Mouse (Mus musculus): ENCODE results near the gene Zup1. TPM values are rescaled to one million over a fixed set of nuclear protein-coding genes. Genes with fewer than 3 reads are reported as not detected.
"Not testable (repeated sequence)": the region's sequence is repeated elsewhere in the genome, so short reads cannot be mapped to it uniquely, and the experiment has no call there.

Zup1 gene
- polyA plus RNA-seq (2015; fragmentation: Nextera tagmentation; extraction: Ambion mirVana): 21.2 and 21.7 TPM in 2 replicates

DNA sequence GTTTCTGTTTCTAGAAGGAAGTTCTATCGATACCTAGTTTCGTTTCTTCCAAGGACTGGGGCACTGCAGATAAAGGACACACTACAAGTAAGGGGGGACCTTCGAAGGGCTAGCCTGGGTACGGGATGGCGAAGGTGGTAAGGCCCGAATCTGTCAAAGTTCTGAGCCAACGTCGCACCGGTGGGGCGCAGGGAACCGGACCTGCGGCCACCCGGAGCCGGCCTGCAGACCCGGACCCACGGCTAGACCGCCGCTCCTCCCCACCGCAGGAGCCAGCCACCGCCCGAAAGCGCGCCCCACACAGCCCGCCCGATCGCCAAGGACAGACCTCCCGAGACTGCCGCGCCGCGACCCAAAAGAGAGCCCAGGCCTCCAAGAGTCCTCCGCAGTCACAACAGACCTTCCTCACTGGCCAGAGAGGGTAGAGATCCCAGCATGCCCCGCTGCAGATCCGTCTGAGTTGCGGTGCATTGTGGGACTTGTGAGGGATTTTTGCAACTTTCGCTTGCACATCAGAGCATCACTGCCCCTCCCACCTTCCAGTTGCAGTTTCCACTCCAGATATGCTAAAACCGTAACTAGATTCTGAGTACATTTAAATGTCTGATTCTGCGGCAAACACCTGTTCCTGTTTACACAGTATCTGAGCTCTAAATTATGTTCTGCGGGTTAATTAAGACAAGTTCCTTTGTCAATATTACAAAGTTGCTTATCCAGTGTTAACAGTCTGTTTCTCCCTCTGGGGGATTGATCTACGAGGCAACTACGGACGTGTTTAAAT, at the start of gene Zup1:
TSS of gene Zup1 (minus strand) at position 467 of the 781 bp plus-strand sequence.
- WGBS: 2% methylated on average over 42 of the region's 42 CpGs
- peak within 1 kb of the TSS; percentile 93 for H3K9ac ChIP-seq
- H3K4me1 ChIP-seq: peaks cover 6% of the 10 kb centered on the region; the same call in 1 of the 2 replicates
- H3K27ac ChIP-seq: peak within 1 kb of the TSS; percentile 82
- ATAC-seq (ENCODE audit: insufficient number of reproducible peaks, low FRiP score, low TSS enrichment, low read depth): peak; percentile 90
- H3K4me3 ChIP-seq: peak within 1 kb of the TSS; percentile 66
- H3K9me3 ChIP-seq: no peaks in the 10 kb centered on the region
- H3K27me3 ChIP-seq: no peaks in the 10 kb centered on the region
- H3K36me3 ChIP-seq: 0 out of 2 replicates have a peak, but pooled peaks cover 6% of the 10 kb centered on the region
- peak within 1 kb of the TSS; percentile 54 for H3K4me2 ChIP-seq

DNA sequence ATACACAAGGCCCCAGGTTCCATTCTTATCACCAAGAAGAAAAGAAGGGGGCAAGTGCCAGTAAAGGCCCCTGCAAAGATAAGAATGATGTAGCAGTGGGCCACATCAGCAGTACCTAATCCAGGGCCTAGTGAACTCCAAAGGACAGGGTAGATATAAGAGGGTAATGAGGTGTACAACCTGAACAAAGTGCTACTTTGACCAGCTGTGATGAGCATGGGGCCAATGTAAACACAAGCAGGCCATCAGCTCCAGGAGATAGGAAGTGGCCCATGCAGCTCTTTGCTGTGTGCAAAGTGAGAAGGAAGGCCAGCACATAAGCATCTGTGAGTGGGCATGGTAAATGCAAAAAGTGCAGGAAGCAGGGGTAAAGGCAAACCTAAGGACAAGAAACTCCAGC, 47.3 kb upstream of the Zup1 start:
- no peak overlapping the region for H3K9ac ChIP-seq
- H3K4me3 ChIP-seq: no peak overlapping the region
- no peak overlapping the region for H3K4me2 ChIP-seq
- H3K4me1 ChIP-seq: no peaks in the 10 kb centered on the region
- H3K36me3 ChIP-seq: peaks cover 66% of the 10 kb centered on the region
- ATAC-seq (ENCODE audit: insufficient number of reproducible peaks, low FRiP score, low TSS enrichment, low read depth): no peak
- no peaks in the 10 kb centered on the region for H3K9me3 ChIP-seq
- H3K27ac ChIP-seq: no peak overlapping the region
- no peaks in the 10 kb centered on the region for H3K27me3 ChIP-seq

DNA sequence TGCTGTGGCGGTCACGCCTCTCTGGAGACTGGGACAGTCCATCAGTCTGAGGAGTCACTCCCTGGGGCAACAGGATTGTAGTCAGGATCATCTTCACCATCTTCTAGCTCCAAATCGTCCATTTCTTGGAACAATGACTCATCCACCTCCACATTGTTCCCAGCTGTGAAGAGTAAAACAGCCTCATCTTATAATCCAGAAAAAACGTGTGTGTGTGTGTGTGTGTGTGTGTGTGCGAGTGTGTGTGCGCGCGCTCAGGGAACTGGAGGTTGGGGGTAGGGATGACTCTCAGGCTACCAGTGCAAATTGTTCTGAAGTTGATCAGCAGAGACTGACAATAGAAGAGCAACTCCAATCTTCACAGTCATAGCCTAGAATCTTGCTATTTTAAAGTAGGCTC, 45.6 kb upstream of the Zup1 start:
- H3K27me3 ChIP-seq; H3K4me2 ChIP-seq; ATAC-seq (ENCODE audit: insufficient number of reproducible peaks, low FRiP score, low TSS enrichment, low read depth); H3K4me3 ChIP-seq; H3K4me1 ChIP-seq; H3K27ac ChIP-seq; H3K9ac ChIP-seq; H3K9me3 ChIP-seq: not testable (repeated sequence)
- H3K36me3 ChIP-seq: peaks cover 66% of the 10 kb centered on the region
- 95% methylated on average over 6 of the region's 8 CpGs for WGBS

DNA sequence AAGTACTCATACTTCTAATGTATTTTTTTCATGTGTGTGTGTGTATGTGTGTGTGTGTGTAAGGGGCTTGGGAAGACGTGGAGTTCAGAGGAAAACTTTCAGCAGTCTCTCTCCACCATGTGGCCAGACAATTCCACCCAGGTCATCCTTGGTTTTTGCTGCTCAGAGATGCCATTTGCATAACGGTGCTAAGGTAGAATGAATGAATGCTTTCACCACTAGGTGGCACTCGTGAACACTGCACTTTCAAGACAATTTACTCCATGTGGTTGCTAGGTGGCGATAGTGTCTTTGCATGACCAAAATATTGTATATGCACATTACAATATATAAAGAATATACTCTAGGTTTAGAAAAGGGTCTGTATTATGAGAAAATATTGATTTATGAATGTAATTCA, 35.7 kb upstream of the Zup1 start:
- no peak for ATAC-seq (ENCODE audit: insufficient number of reproducible peaks, low FRiP score, low TSS enrichment, low read depth)
- no peak overlapping the region for H3K9ac ChIP-seq
- H3K4me2 ChIP-seq: no peak overlapping the region
- no peaks in the 10 kb centered on the region for H3K9me3 ChIP-seq
- H3K4me3 ChIP-seq: no peak overlapping the region
- no peaks in the 10 kb centered on the region for H3K27me3 ChIP-seq
- H3K36me3 ChIP-seq: peaks cover 11% of the 10 kb centered on the region
- no peaks in the 10 kb centered on the region for H3K4me1 ChIP-seq
- WGBS: 19% methylated on average over 4 of the region's 4 CpGs
- H3K27ac ChIP-seq: no peak overlapping the region

DNA sequence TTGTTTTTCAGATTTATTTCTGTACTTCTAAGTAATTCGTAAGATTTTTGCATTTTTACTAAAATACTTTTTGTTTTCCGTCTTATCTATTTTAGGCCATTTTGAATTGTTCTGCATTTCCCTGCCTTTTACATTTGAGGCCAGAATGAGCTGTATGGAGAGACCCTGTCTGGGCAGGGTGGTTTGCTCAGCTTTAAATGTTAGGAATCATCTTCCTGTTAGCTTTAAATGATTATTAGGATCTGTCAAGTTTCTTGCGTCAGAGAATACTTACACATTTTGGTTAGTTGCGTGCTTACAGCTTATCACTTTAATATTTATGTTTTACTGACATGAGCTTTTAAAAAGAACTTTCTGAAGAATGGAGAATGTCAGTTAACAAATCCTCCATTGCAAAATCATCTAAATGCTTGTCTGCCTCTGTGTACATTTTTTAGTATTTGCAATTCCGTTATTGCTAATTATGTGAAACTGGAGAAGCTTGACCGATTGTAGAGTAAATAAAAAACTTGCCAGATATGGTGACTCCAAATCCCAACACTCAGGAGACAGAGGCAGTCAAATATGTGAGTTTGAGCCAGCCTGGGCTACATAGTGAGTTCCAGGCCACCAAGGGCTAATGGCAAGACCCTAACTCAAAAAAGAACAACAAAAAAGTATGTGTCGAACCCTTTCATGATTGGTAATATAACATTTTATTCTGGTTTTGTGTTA, 23.9 kb upstream of the Zup1 start:
- H3K27ac ChIP-seq: no peak overlapping the region
- H3K27me3 ChIP-seq: no peaks in the 10 kb centered on the region
- ATAC-seq (ENCODE audit: insufficient number of reproducible peaks, low FRiP score, low TSS enrichment, low read depth): no peak
- no peaks in the 10 kb centered on the region for H3K36me3 ChIP-seq
- 89% methylated on average over 7 of the region's 7 CpGs for WGBS
- no peak overlapping the region for H3K9ac ChIP-seq
- H3K4me1 ChIP-seq: no peaks in the 10 kb centered on the region
- H3K4me3 ChIP-seq: no peak overlapping the region
- no peaks in the 10 kb centered on the region for H3K9me3 ChIP-seq
- H3K4me2 ChIP-seq: no peak overlapping the region

DNA sequence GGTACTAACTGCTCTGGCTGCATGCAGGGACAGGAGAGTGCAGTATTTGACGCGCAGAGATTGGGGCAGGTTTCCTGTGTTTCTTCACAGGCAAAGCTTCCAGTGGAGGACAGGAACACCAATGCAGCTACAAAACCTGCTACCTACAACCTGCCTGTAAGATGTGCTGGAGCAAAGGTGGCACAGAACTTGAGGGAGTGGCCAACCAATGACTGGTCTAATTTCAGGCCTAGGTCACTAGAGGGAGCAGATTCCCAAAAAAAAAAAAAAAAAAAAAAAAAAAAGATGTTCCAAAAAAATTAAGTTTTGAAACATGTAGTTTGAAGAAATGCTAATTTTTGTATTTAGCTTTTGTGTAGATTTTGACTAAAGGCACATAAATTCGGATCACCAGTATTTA, 1.4 kb upstream of the Zup1 start:
- Histone ChIP-seq H3K4me3 (no peak overlapping the region), H3K9ac (no peak overlapping the region), H3K27ac (no peak overlapping the region), H3K36me3 (0 out of 2 replicates have a peak, but pooled peaks cover 6% of the 10 kb centered on the region), H3K4me1 (peaks cover 6% of the 10 kb centered on the region; the same call in 1 of the 2 replicates), H3K9me3 (no peaks in the 10 kb centered on the region), H3K27me3 (no peaks in the 10 kb centered on the region), H3K4me2 (no peak overlapping the region)
- 73% methylated on average over 3 of the region's 3 CpGs for WGBS
- ATAC-seq (ENCODE audit: insufficient number of reproducible peaks, low FRiP score, low TSS enrichment, low read depth): no peak

DNA sequence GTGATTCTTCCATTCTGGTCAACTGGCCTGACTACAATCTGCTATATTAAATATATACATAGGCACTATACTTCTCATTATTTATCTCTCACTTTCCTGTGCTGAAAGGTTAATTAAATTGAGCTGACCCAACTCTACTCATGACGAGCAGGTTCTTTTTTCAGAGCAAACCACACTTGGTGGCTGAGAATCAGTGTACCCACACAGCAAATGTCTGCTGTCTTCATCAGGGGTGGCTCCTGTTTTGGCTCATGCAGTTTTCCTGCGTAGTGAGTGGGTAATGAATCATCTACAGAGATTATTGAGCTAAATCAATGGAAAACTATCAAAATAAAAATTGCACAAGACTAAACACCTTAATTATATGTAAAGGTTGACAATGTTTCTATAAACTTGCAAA, 4.7 kb downstream of the Zup1 start:
- H3K4me2 ChIP-seq: no peak overlapping the region
- H3K27ac ChIP-seq: no peak overlapping the region
- peaks cover 6% of the 10 kb centered on the region; the same call in 1 of the 2 replicates for H3K4me1 ChIP-seq
- no peak overlapping the region for H3K9ac ChIP-seq
- no peaks in the 10 kb centered on the region for H3K27me3 ChIP-seq
- WGBS: 86% methylated on average over 2 of the region's 2 CpGs
- H3K9me3 ChIP-seq: no peaks in the 10 kb centered on the region
- H3K4me3 ChIP-seq: no peak overlapping the region
- no peak for ATAC-seq (ENCODE audit: insufficient number of reproducible peaks, low FRiP score, low TSS enrichment, low read depth)
- peaks cover 30% of the 10 kb centered on the region for H3K36me3 ChIP-seq

DNA sequence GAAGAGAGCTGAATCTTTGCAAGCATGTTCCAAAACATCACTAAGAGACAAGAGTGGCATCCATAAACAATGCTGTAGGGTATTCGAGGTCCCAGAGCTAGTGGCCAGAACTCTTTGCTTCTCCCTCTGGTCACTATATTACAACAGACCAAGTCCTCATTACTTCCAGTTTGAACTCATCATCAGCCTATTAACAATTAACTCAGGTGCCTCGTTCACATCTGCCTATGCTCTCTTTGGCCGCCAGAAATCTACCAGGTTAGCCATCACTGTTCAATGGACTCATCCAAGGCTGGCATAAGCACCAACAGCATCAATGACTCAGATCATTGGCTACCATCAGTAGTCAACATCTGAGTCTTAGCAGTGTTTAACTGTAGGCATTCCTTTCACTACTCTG, 5.7 kb downstream of the Zup1 start:
- WGBS: 88% methylated on average over 3 of the region's 3 CpGs
- Histone ChIP-seq H3K36me3 (peaks cover 31% of the 10 kb centered on the region), H3K4me2 (no peak overlapping the region), H3K27ac (no peak overlapping the region), H3K9ac (no peak overlapping the region), H3K9me3 (no peaks in the 10 kb centered on the region), H3K4me1 (peaks cover 6% of the 10 kb centered on the region; the same call in 1 of the 2 replicates), H3K27me3 (no peaks in the 10 kb centered on the region), H3K4me3 (no peak overlapping the region)
- no peak for ATAC-seq (ENCODE audit: insufficient number of reproducible peaks, low FRiP score, low TSS enrichment, low read depth)

DNA sequence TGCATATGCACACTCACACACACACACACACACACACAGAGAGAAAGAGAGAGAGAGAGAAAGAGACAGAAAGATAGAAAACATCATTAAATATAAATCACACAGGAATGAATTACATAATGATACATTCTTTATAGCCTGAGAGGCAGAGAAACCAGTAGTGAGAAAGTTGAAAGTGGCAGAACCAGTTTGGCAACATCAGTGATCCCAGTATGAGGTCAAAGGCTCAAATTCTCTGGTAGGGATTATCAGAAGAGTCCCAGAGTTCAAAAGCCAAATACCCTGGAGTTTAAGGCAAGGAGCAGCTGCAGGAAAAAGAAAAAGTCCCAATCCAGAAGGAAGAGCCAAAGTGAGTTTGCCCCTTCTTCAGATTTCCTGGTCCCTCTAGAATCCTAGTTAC, 10.4 kb downstream of the Zup1 start:
- no peaks in the 10 kb centered on the region for H3K27me3 ChIP-seq
- no peak overlapping the region for H3K4me2 ChIP-seq
- H3K4me3 ChIP-seq: no peak overlapping the region
- no peak for ATAC-seq (ENCODE audit: insufficient number of reproducible peaks, low FRiP score, low TSS enrichment, low read depth)
- H3K27ac ChIP-seq: no peak overlapping the region
- H3K9ac ChIP-seq: no peak overlapping the region
- no peaks in the 10 kb centered on the region for H3K4me1 ChIP-seq
- peaks cover 44% of the 10 kb centered on the region for H3K36me3 ChIP-seq
- no peaks in the 10 kb centered on the region for H3K9me3 ChIP-seq

DNA sequence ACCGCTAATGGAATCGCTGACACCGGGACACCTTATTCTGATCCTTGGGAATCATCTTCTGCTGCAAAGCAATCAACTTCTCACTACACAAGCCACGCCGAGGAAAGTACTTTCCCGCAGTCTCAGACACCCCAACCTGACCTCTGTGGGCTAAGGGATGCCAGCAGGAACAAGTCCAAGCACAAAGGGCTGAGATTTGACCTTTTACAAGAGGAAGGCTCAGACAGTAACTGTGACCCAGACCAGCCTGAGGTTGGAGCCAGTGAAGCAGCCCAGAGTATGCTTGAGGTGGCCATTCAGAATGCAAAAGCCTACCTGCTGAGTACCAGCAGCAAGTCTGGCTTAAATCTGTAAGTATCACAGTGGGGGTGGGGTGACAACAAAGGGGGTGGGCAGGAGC, 45.6 kb downstream of the Zup1 start:
- Histone ChIP-seq H3K27me3 (no peaks in the 10 kb centered on the region), H3K9ac (no peak overlapping the region), H3K9me3 (no peaks in the 10 kb centered on the region), H3K27ac (no peak overlapping the region), H3K4me1 (0 out of 2 replicates have a peak, but pooled peaks cover 4% of the 10 kb centered on the region), H3K4me2 (peak overlapping the region; percentile 66), H3K4me3 (peak overlapping the region; percentile 44), H3K36me3 (no peaks in the 10 kb centered on the region)
- ATAC-seq (ENCODE audit: insufficient number of reproducible peaks, low FRiP score, low TSS enrichment, low read depth): no peak
- WGBS: 5% methylated on average over 6 of the region's 6 CpGs

DNA sequence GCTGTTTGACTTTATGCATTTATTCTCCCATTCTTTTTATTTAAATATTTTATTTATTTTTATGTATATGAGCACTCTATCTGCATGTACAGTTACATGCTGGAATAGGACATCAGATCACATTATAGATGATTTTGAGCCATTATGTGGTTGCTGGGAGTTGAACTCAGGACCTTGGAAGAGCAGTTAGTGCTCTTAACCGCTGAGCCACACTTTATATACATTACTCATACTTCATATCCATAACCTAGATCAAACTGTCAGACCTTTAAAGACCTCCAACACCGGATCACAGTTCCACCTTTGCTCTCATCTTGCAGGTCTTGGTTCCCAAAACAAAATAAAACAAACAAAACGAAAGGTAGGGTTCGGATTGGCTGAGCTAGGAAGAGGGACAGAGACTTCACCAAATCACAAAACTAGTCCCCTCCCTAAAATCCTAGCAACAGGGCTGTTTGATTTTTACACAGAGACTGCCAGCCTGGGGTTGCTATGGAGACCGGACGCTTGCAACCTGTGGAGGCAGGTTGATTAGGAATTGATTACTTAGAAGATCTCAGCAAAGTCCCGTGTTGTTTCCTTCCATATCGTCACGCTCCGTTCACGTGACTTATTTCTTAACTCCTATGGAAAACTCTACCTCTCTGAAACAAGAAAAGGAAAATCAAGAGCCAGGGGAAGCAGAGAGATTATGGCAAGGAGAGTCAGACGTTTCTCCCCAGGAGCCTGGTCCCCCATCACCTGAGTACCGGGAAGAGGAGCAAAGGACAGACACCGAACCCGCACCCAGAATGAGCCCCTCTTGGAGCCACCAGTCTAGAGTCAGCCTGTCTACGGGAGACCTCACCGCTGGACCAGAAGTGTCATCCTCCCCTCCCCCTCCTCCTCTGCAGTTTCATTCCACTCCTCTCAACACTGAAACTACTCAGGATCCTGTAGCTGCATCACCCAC, 46.3 kb downstream of the Zup1 start, which contains the start of gene Rsph4a:
TSS of gene Rsph4a (plus strand) at position 582 of the 952 bp plus-strand sequence.
- H3K36me3 ChIP-seq: no peaks in the 10 kb centered on the region
- peak within 1 kb of the TSS; percentile 44 for H3K4me3 ChIP-seq
- no peaks in the 10 kb centered on the region for H3K27me3 ChIP-seq
- H3K9ac ChIP-seq: no peak within 1 kb of the TSS
- H3K27ac ChIP-seq: no peak within 1 kb of the TSS
- H3K4me2 ChIP-seq: peak within 1 kb of the TSS; percentile 66
- ATAC-seq (ENCODE audit: insufficient number of reproducible peaks, low FRiP score, low TSS enrichment, low read depth): no peak
- H3K9me3 ChIP-seq: no peaks in the 10 kb centered on the region
- 0 out of 2 replicates have a peak, but pooled peaks cover 4% of the 10 kb centered on the region for H3K4me1 ChIP-seq
- 6% methylated on average over 17 of the region's 17 CpGs for WGBS

Measured in limb, embryonic 15.5 days (tissue).